Mouse (Mus musculus) lung, adult 18-20 months (tissue): ENCODE data around the gene Ttc9c.

Experiments used
- DNase-seq, 2 experiments: peaks; one replicate each; pipeline ENCODE4 v3.0.0; 2022; ENCODE audit warnings: mixed read lengths in 2 of 2

Gene Ttc9c

DNA sequence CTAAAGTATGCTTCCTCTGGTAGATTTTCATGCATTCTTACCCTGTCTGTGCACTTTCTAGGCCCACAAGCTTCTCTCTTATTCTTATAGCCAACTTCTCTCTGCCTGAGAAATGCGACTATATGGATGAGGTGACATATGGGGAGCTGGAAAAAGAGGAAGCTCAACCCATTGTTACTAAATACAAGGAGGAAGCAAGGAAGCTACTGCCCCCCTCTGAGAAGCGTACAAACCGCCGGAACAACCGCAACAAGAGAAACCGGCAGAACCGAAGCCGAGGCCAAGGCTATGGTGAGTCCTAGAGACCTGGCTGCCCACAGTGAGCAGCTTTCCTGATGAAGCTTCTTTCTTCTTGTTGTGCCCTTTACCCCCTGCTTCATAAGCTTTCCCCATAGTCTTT is 10.5 kb upstream of the Ttc9c start, which contains the start of gene AC129217.1:
Gene AC129217.1, plus strand, starts transcription at position 114 of the 400 bp plus-strand sequence.
- peak in 1 of 2 experiments; percentile 12 for DNase-seq

DNA sequence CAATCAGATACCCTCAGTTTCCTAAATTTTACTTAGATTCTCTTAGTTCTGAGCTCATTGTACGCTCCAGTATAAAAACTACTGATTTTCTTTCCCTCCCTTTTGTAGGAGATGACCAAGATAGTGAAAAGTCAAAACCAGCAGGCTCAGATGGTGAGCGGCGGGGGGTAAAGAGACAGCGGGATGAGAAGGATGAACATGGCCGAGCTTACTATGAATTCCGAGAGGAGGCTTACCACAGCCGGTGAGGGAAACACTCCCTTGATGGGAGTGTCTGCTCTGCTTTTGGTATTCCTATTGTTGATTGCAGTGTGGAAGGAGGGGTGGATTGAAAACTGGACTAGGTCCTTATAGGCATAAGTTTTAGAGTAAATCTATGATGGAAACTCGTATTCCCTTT is 3.6 kb upstream of the Ttc9c start:
- DNase-seq = no peak

DNA sequence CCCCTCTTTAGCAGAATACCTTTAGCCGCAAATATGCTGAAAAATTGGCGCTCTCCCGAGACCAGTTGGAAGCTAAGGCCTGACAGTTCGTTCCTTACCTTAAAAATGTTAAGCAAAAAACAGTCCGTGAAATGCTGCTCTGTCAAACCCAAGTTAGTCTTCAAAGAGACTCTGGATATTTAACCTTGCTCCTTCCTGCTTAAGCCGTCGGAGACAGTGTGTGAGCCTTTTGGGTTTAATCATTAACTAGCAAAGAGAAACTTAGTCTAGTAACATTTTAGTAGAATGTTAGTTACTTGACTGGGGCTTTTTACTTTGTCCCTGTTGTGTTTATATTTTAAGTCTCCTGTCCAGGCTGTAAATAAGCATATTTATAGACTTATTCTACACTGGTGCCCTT is 2.0 kb upstream of the Ttc9c start:
- DNase-seq = no peak

DNA sequence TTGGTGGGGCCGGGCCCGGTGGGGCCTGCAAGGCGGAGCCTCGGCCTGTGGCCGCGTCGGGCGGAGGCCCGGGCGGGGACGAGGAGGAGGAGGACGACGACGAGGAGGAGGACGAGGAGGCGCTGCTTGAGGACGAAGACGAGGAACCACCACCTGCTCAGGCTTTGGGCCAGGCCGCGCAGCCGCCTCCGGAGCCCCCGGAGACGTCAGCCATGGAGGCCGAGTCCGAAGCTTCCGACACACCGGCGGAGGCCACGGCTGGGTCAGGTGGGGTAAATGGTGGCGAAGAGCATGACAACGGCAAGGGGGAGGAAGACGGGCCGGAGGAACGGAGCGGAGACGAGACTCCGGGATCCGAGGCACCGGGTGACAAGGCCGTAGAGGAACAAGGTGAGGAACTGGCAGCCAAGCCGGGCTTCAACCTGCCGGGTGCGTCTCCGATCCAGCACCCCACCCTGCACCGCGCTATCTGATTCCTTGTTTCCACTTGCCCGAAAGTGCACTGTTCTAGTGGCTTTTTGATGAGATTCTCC is 1.4 kb upstream of the Ttc9c start:
- DNase-seq = no peak

- peak; percentile 99 for DNase-seq
Observed at GRCm38 (mm10) chr19:8819596-8820423, 677 bp upstream of the Ttc9c start, which contains the start of gene Hnrnpul2. TSS of gene Hnrnpul2 (plus strand) at chr19:8820010.

- no peak for DNase-seq
Observed at GRCm38 (mm10) chr19:8818301-8818798, 783 bp downstream of the Ttc9c start.

- DNase-seq = no peak
Observed at GRCm38 (mm10) chr19:8817001-8817400, 2.1 kb downstream of the Ttc9c start.

- no peak for DNase-seq
Observed at GRCm38 (mm10) chr19:8815812-8816211, 3.3 kb downstream of the Ttc9c start.

- no peak for DNase-seq
Observed at GRCm38 (mm10) chr19:8806810-8807209, 12.3 kb downstream of the Ttc9c start.

- no peak for DNase-seq
Observed at GRCm38 (mm10) chr19:8803879-8804660, 15.1 kb downstream of the Ttc9c start.

DNA sequence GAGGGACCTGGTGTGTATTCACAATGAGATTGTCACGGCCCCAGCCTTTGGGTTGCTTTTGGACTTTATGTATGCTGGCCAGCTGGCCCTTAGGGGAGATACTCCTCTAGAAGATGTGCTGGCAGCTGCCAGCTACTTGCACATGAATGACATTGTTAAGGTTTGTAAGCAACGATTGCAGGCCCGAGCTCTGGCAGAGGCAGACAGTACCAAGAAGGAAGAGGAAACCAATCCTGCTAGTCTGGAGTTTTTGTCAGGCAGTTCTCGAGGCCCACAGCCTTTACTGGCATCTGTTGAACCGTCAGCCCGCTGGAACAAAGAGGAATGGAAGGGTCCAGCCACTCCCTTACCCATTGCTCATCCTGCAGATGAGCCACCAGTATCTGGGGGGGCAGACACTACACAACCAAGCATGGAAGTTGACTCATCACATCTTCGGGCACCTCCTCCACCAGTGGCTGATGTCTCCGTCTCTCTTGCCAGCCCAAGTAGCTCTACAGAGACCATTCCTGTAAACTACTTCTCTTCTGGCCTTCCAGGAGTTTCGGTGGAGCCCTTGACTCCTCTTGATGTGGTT is 15.8 kb downstream of the Ttc9c start:
- no peak for DNase-seq

DNA sequence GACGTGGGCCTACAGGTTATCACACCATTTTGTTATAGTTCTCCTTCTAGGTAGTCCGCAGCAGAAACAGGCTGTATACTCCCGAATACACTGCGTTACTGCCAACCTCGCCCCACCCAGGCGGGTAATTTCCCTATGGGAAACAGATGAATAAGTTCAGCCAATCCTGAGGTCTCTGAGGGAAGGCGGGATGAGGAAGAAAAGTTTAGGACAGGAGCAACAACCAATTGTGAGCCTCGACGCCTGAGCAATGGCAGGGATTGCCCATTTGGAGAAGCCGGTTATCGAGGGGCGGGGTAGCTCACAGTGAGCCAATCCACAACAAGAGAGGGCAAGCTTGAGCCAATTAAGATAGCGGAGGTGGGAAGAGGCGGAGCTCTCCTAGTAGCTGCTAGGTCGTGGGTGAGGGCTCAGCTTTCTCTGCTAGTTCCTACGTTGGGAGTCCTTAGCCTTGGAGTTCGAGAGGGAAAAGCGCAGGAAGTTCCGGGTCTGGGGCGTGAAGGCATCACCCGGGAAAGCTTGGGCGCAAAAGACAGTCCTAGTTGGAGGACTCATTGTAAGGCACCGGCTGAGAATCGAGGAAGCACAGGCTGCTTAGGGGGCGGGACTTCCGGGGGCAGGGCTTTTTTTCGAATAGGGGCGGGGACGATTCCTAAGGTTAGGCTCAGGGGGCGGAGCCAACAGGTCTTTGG is 16.9 kb downstream of the Ttc9c start, which contains the start of gene Zbtb3:
Gene Zbtb3, plus strand, starts transcription at position 426 of the 692 bp plus-strand sequence.
- peak; percentile 98 for DNase-seq

GRCm38 (mm10) chr19:8798947-8799315 is 20.2 kb downstream of the Ttc9c start:
- DNase-seq = no peak

GRCm38 (mm10) chr19:8798264-8798946 is 20.7 kb downstream of the Ttc9c start, which contains the start of gene Polr2g:
TSS of gene Polr2g (minus strand) at chr19:8798577.
- peak; percentile 93 to 94 for DNase-seq

DNA sequence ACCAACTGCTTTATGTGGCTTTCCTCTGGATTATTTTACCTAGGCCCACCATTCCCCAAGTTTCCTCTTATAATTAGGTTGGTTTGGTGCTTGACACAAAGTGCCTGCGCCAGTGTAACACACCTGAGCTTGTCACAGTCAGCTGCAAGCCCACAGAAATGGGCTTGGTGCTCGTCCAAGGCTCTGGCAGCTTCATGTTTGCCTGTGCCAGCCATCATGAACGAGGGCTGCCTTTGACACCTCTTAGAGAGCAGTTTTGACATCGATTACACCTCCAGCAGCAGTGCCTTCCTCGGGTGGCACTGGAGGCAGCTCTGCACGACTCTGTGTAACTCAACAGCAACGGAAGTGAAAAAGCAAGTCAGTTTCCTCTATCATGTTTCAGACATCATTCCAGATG is 29.0 kb downstream of the Ttc9c start:
- no peak for DNase-seq

GRCm38 (mm10) chr19:8789171-8789570 is 30.0 kb downstream of the Ttc9c start:
- no peak for DNase-seq

GRCm38 (mm10) chr19:8788521-8788920 is 30.6 kb downstream of the Ttc9c start:
- no peak for DNase-seq

DNA sequence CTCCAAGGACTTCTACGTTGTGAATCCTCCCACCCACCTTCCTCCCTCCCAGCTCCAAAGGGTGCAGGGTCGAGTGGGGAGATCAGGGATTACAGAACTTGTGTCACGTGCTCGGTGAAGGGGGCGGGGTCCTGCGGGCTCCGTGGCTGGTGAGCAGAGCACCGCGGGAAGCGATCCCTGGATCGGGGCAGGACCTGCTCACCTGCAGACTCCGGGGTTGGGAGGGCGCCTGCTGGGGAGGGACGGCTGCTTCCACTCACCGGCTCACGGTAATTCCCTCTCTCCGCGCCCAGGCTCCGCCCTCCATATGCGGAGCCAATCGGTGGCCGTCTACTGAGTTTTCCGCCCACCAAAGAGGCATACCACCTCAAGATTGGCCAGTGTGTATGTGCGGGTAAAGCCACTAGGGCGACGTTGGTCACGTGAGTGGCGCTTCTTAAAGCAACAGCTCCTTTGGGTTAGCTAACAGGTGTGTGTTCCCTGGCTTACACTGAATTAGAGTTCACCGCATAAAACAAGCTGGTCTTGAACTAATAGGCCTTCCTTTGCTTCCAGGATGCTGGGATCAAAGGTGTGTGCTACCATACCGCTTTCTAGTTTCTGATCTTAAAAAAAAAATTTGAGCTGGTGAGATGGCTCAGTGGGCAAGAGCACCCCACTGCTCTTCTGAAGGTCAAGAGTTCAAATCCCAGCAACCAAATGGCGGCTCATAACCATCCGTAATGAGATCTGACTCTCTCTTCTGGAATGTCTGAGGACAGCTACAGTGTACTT is 32.9 kb downstream of the Ttc9c start, which contains the start of gene Taf6l:
Gene Taf6l, minus strand, starts transcription at position 410 of the 774 bp plus-strand sequence.
- DNase-seq = peak; percentile 96

- DNase-seq = no peak
Observed at GRCm38 (mm10) chr19:8774951-8775421, 44.1 kb downstream of the Ttc9c start.

DNA sequence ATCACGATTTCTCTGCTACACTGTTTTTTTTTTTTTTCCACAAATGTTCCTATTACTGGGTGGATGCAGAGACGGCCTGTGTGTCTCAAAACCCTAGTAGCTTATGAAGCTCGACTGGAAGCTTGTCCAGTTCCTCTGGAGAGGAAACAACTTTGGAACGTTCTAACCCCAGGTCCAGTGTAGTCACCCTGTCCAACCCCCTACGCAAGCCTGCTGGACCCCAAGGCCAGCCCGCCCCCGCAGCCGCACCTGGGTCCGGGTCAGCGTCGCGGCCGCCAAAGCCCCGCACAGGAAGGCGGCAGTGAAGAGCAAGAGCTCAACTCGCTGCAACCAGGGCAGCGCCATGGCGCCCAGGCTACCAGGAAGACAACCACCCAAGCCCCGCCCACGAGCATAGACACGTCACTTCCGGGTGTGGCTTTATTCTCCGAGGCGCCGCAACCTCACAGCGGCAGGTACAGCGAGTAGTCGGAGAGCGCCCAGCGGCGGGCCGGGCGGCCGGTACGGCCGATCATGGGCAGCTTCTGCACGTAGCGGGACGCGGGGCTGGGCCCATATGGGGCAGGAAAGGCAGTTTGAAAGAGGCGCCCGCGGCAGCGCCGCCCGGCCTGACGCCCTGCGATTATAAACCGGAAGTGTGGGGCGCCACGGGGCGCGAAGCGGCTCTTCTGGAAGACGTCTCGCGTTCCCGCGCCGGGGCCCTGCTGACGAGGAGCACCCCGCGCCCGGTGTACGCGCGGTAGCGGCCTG is 44.9 kb downstream of the Ttc9c start, which contains the start of gene Tmem179b:
Gene Tmem179b, minus strand, starts transcription at position 382 of the 750 bp plus-strand sequence.
- DNase-seq = peak; percentile 95
